ENCODE assay signal across 8 mouse cellular contexts in the genomic region with DNA sequence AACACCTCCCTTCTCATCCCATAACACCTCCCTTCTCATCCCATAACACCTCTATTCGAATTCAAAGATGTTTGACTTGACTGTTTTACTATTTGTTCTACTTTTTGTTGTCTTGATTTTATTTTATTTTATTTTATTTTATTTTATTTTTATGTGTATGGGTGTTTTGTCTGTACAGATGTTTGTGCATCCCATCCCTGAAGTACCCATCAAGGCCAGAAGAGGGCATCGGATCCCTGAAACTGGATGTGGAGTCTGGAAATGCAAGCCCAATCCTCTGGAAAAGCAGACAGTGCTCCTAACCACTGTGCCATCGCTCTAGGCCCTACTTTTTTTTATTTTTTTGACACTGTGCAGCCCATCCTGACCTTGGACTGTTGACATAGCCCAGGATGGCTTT.
DNase-seq lines count a peak whose midpoint lies in the region; ATAC-seq and TF ChIP-seq lines count a peak whose summit lies in the region.

No protein-coding gene starts in this region.

- H3K27me3 ChIP-seq in forebrain, embryonic 11.5 days (ENCODE audit: control insufficient read depth, insufficient read depth, low read length), result no peaks in the 10 kb centered on the region
- no peaks in the 10 kb centered on the region for H3K27me3 ChIP-seq in forebrain, embryonic 16.5 days (replicated peaks; ENCODE audit: control insufficient read depth, insufficient read depth, low read length)
- H3K27me3 ChIP-seq in liver, adult 2 months (ENCODE audit: control insufficient read depth, insufficient read depth, low read length), result no peaks in the 10 kb centered on the region
- no peaks in the 10 kb centered on the region for H3K27me3 ChIP-seq in liver, embryonic 12.5 days (replicated peaks)
- H3K27me3 ChIP-seq in liver, embryonic 14.5 days (ENCODE audit: control insufficient read depth, insufficient read depth, low read length), result no peaks in the 10 kb centered on the region

- H3K4me3 ChIP-seq in forebrain, embryonic 11.5 days (ENCODE audit: low read depth, low read length), result no peak overlapping the region
- H3K4me3 ChIP-seq in forebrain, embryonic 16.5 days (replicated peaks; ENCODE audit: low read length), result no peak overlapping the region
- H3K4me3 ChIP-seq in liver, adult 2 months (ENCODE audit: insufficient read depth, low read depth, low read length), result no peak overlapping the region
- no peak overlapping the region for H3K4me3 ChIP-seq in liver, embryonic 12.5 days
- no peak overlapping the region for H3K4me3 ChIP-seq in liver, embryonic 14.5 days (ENCODE audit: insufficient read depth in 1 of 2, low read depth in 2 of 2, low read length in 2 of 2)

- no peak overlapping the region for H3K9ac ChIP-seq in forebrain, embryonic 11.5 days (ENCODE audit: low read length)
- no peak overlapping the region for H3K9ac ChIP-seq in forebrain, embryonic 16.5 days (replicated peaks; ENCODE audit: low read depth, low read length)
- no peak overlapping the region for H3K9ac ChIP-seq in liver, adult 2 months (ENCODE audit: low read depth, low read length)
- no peak overlapping the region for H3K9ac ChIP-seq in liver, embryonic 12.5 days
- no peak overlapping the region for H3K9ac ChIP-seq in liver, embryonic 14.5 days (replicated peaks)

- no peaks in the 10 kb centered on the region for H3K9me3 ChIP-seq in forebrain, embryonic 11.5 days (ENCODE audit: control insufficient read depth, low read length)
- no peaks in the 10 kb centered on the region for H3K9me3 ChIP-seq in forebrain, embryonic 16.5 days (ENCODE audit: control insufficient read depth, low read length)
- H3K9me3 ChIP-seq in liver, embryonic 12.5 days (replicated peaks), result no peaks in the 10 kb centered on the region
- no peaks in the 10 kb centered on the region for H3K9me3 ChIP-seq in liver, embryonic 14.5 days (ENCODE audit: control insufficient read depth, low read length)

- peak; percentile 67 for DNase-seq in forebrain, embryonic 11.5 days (ENCODE audit: low spot score)
- DNase-seq in liver, adult 2 months (ENCODE audit: extremely low read depth, low read depth, low spot score), result peak; percentile 19
- DNase-seq in ZHBTc4 (ENCODE audit: low read depth, low spot score), result peak; percentile 67
- DNase-seq in liver, embryonic 14.5 days (ENCODE audit: low read depth in 3 of 3, low spot score in 3 of 3), result no peak
- no peak for DNase-seq in spleen, postnatal 10 days (ENCODE audit: low spot score in 2 of 2)

- H3K4me2 ChIP-seq in forebrain, embryonic 11.5 days (ENCODE audit: low read depth, low read length, severe bottlenecking), result no peak overlapping the region
- no peak overlapping the region for H3K4me2 ChIP-seq in forebrain, embryonic 16.5 days (ENCODE audit: low read length)
- no peak overlapping the region for H3K4me2 ChIP-seq in liver, embryonic 12.5 days
- H3K4me2 ChIP-seq in liver, embryonic 14.5 days (ENCODE audit: low read depth), result no peak overlapping the region

- ATAC-seq in forebrain, embryonic 11.5 days (replicated peaks; ENCODE audit: low FRiP score), result no peak
- no peak for ATAC-seq in forebrain, embryonic 16.5 days
- no peak for ATAC-seq in liver, embryonic 12.5 days
- no peak for ATAC-seq in liver, embryonic 14.5 days (ENCODE audit: insufficient read depth)
- ATAC-seq in erythroid progenitor cell, adult 5-6 weeks (replicated peaks; ENCODE audit: low FRiP score, poor library complexity, severe bottlenecking), result no peak

- no peaks in the 10 kb centered on the region for H3K79me2 ChIP-seq in liver, adult 2 months (ENCODE audit: control insufficient read depth, insufficient read depth, low read length)

- 50% methylated on average over 3 of the region's 3 CpGs for WGBS in forebrain, embryonic 11.5 days
- WGBS in forebrain, embryonic 16.5 days, result 39% methylated on average over 3 of the region's 3 CpGs
- 50% methylated on average over 3 of the region's 3 CpGs for WGBS in liver, adult 2 months
- 41% methylated on average over 3 of the region's 3 CpGs for WGBS in liver, embryonic 12.5 days (ENCODE audit: insufficient replicate concordance)
- 37% methylated on average over 3 of the region's 3 CpGs for WGBS in liver, embryonic 14.5 days (ENCODE audit: insufficient replicate concordance)

- H3K27ac ChIP-seq in forebrain, embryonic 11.5 days (ENCODE audit: low read depth, low read length), result no peak overlapping the region
- H3K27ac ChIP-seq in forebrain, embryonic 16.5 days (ENCODE audit: low read length), result no peak overlapping the region
- no peak overlapping the region for H3K27ac ChIP-seq in liver, adult 2 months (replicated peaks; ENCODE audit: insufficient read depth, low read depth, low read length)
- H3K27ac ChIP-seq in liver, embryonic 12.5 days, result no peak overlapping the region
- no peak overlapping the region for H3K27ac ChIP-seq in liver, embryonic 14.5 days

- peak; percentile 70 for TF ChIP-seq CTCF in liver, adult 2 months (IDR thresholded peaks at IDR 0.05; ENCODE audit: low read depth, low read length)
- TF ChIP-seq CTCF in liver, embryonic 14.5 days (IDR thresholded peaks at IDR 0.05; ENCODE audit: low read depth), result peak; percentile 59

- no peaks in the 10 kb centered on the region for H3K36me3 ChIP-seq in forebrain, embryonic 11.5 days (ENCODE audit: control insufficient read depth, insufficient read depth, low read length)
- H3K36me3 ChIP-seq in forebrain, embryonic 16.5 days (ENCODE audit: control insufficient read depth, insufficient read depth), result no peaks in the 10 kb centered on the region
- H3K36me3 ChIP-seq in liver, adult 2 months (ENCODE audit: control insufficient read depth, insufficient read depth, low read length), result no peaks in the 10 kb centered on the region
- H3K36me3 ChIP-seq in liver, embryonic 12.5 days, result no peaks in the 10 kb centered on the region
- H3K36me3 ChIP-seq in liver, embryonic 14.5 days (replicated peaks; ENCODE audit: control insufficient read depth, insufficient read depth, low read depth), result no peaks in the 10 kb centered on the region

- TF ChIP-seq POLR2A in liver, adult 2 months (IDR thresholded peaks at IDR 0.05; ENCODE audit: extremely low read depth, insufficient read depth, low read length), result no peak

- TF ChIP-seq EP300 in liver, embryonic 14.5 days (IDR thresholded peaks at IDR 0.05; ENCODE audit: low read depth), result no peak

- no peaks in the 10 kb centered on the region for H3K4me1 ChIP-seq in forebrain, embryonic 11.5 days (replicated peaks; ENCODE audit: control insufficient read depth, insufficient read depth, low read length)
- H3K4me1 ChIP-seq in forebrain, embryonic 16.5 days (replicated peaks; ENCODE audit: control insufficient read depth, insufficient read depth, low read length), result no peaks in the 10 kb centered on the region
- H3K4me1 ChIP-seq in liver, adult 2 months (ENCODE audit: control insufficient read depth, insufficient read depth, low read length), result no peaks in the 10 kb centered on the region
- H3K4me1 ChIP-seq in liver, embryonic 12.5 days, result peaks cover 13% of the 10 kb centered on the region; the same call in 1 of the 2 replicates
- H3K4me1 ChIP-seq in liver, embryonic 14.5 days (replicated peaks; ENCODE audit: control insufficient read depth in 2 of 2, insufficient read depth in 2 of 2, low read length in 1 of 2), result peaks cover 0 to 2% of the 10 kb centered on the region in 2 experiments; a peak in 1 of 4 replicates

Comparison
In these comparisons a context has a peak if more than half of its experiments do, and no peak if none do; other contexts are left out.
1. DNase-seq: peak in forebrain, embryonic 11.5 days (single experiment), liver, adult 2 months (single experiment) and ZHBTc4 (single experiment); none in liver, embryonic 14.5 days (0 of 3) and spleen, postnatal 10 days (0 of 2).